Mouse (Mus musculus) small intestine, adult 2 months (tissue): Measurements from ENCODE around the gene Fam186a. TPM values are rescaled to one million over a fixed set of nuclear protein-coding genes. Genes with fewer than 3 reads are reported as not detected.

ENCODE experiments used
- H3K27ac ChIP-seq: fragments of 200-500 bp; 2 replicates; pipeline ENCODE4 v1.5.1; 2012; ENCODE audit warnings: low read depth, low read length, control low read depth, inconsistent platforms; ENCODE audit not compliant: insufficient read depth
- H3K27me3 ChIP-seq: fragments of 200-500 bp; 2 replicates; pipeline ENCODE4 v1.6.1; 2012; ENCODE audit warnings: mild to moderate bottlenecking, moderate library complexity, low read length, inconsistent platforms; ENCODE audit not compliant: control insufficient read depth, insufficient read depth
- H3K36me3 ChIP-seq: fragments of 200-500 bp; 2 replicates; pipeline ENCODE4 v1.6.1; 2012; ENCODE audit warnings: mild to moderate bottlenecking, low read length, control low read depth, inconsistent platforms; ENCODE audit not compliant: control insufficient read depth, insufficient read depth
- H3K4me1 ChIP-seq: fragments of 200-500 bp; 2 replicates; pipeline ENCODE4 v1.6.1; 2012; ENCODE audit warnings: low read length, inconsistent platforms, mixed read lengths; ENCODE audit not compliant: control insufficient read depth, insufficient read depth, insufficient read length
- H3K4me3 ChIP-seq: fragments of 200-500 bp; 2 replicates; pipeline ENCODE4 v1.5.1; 2012; ENCODE audit warnings: low read depth, mild to moderate bottlenecking, control low read depth, inconsistent platforms, low read length, moderate library complexity
- CTCF ChIP-seq: fragments of 200-500 bp; IDR thresholded peaks from 2 replicates; pipeline ENCODE4 v1.5.1; 2012; ENCODE audit warnings: low read depth, mild to moderate bottlenecking, control low read depth, inconsistent platforms, low read length, moderate library complexity, mixed read lengths; ENCODE audit not compliant: insufficient replicate concordance, insufficient read length; ENCODE audit errors: extremely low read depth
- POLR2A ChIP-seq: fragments of 200-500 bp; IDR thresholded peaks from 2 replicates; pipeline ENCODE4 v1.6.1; 2012; ENCODE audit warnings: low read depth, mild to moderate bottlenecking, control low read depth, inconsistent platforms, low read length, moderate library complexity
- WGBS: fragments of 180-500 bp; shearing (Covaris S2); methylation state at CpG from one replicate; pipeline ENCODE4 v1.1.7; 2018; 5-methylcytosine and 5-hydroxymethylcytosine counted together
- polyA plus RNA-seq: library from polyadenylated mRNA; depleted of rRNA; stranded (reverse); fragments of >200 nt; gene quantifications from 2 replicates; pipeline ENCODE4 v1.2.3, GENCODE M21; 2012; rRNA removed

Fam186a gene
- polyA plus RNA-seq = not detected in 2 replicates

- Histone ChIP-seq H3K27ac (peak within 1 kb of the TSS; percentile 85), H3K36me3 (no peaks in the 10 kb centered on the region), H3K4me1 (peaks cover 16% of the 10 kb centered on the region), H3K27me3 (no peaks in the 10 kb centered on the region), H3K4me3 (no peak within 1 kb of the TSS)
- TF ChIP-seq POLR2A (no peak), CTCF (no peak)
- WGBS = 80% methylated on average over 4 of the region's 4 CpGs
Observed at GRCm38 (mm10) chr15:99966961-99967360, at the start of gene Fam186a. Gene Fam186a (minus strand): TSS chr15:99967061.

GRCm38 (mm10) chr15:100006180-100006579, 39.3 kb upstream of the Fam186a start:
- no peak overlapping the region for H3K4me3 ChIP-seq
- peaks cover 61% of the 10 kb centered on the region for H3K36me3 ChIP-seq
- no peak for TF ChIP-seq CTCF
- TF ChIP-seq POLR2A = no peak
- H3K27me3 ChIP-seq = no peaks in the 10 kb centered on the region
- no peaks in the 10 kb centered on the region for H3K4me1 ChIP-seq
- no peak overlapping the region for H3K27ac ChIP-seq

- TF ChIP-seq POLR2A = no peak
- no peak for TF ChIP-seq CTCF
- Histone ChIP-seq H3K36me3 (peaks cover 58% of the 10 kb centered on the region), H3K27me3 (no peaks in the 10 kb centered on the region), H3K4me3 (no peak overlapping the region), H3K4me1 (no peaks in the 10 kb centered on the region), H3K27ac (no peak overlapping the region)
- 79% methylated on average over 7 of the region's 7 CpGs for WGBS
Observed at GRCm38 (mm10) chr15:100004677-100005273, 37.9 kb upstream of the Fam186a start.

- 84% methylated on average over 1 of the region's 1 CpGs for WGBS
- TF ChIP-seq CTCF (no peak), POLR2A (no peak)
- Histone ChIP-seq H3K27me3 (no peaks in the 10 kb centered on the region), H3K4me3 (no peak overlapping the region), H3K4me1 (no peaks in the 10 kb centered on the region), H3K36me3 (peaks cover 45% of the 10 kb centered on the region), H3K27ac (no peak overlapping the region)
Observed at GRCm38 (mm10) chr15:99999390-99999789, 32.5 kb upstream of the Fam186a start.

GRCm38 (mm10) chr15:99997114-99997804, 30.4 kb upstream of the Fam186a start:
- WGBS = 90% methylated on average over 6 of the region's 6 CpGs
- H3K36me3 ChIP-seq = peaks cover 46% of the 10 kb centered on the region
- no peaks in the 10 kb centered on the region for H3K27me3 ChIP-seq
- H3K27ac ChIP-seq = no peak overlapping the region
- TF ChIP-seq POLR2A = no peak
- TF ChIP-seq CTCF = no peak
- H3K4me3 ChIP-seq = no peak overlapping the region
- no peaks in the 10 kb centered on the region for H3K4me1 ChIP-seq

- Histone ChIP-seq H3K27ac (no peak overlapping the region), H3K4me1 (no peaks in the 10 kb centered on the region), H3K4me3 (no peak overlapping the region), H3K27me3 (no peaks in the 10 kb centered on the region), H3K36me3 (peaks cover 49% of the 10 kb centered on the region)
- 88% methylated on average over 1 of the region's 1 CpGs for WGBS
- no peak for TF ChIP-seq CTCF
- no peak for TF ChIP-seq POLR2A
Observed at GRCm38 (mm10) chr15:99993100-99993499, 26.2 kb upstream of the Fam186a start.

GRCm38 (mm10) chr15:99979715-99980114, 12.9 kb upstream of the Fam186a start:
- WGBS = 34% methylated on average over 2 of the region's 2 CpGs
- TF ChIP-seq POLR2A (no peak), CTCF (no peak)

More at GRCm38 (mm10) chr15:99979715-99980114, 12.9 kb upstream of the Fam186a start:
- Histone ChIP-seq H3K27ac (peak overlapping the region; percentile 85), H3K4me3 (no peak overlapping the region), H3K27me3 (no peaks in the 10 kb centered on the region), H3K36me3 (no peaks in the 10 kb centered on the region), H3K4me1 (peaks cover 8% of the 10 kb centered on the region; the same call in 1 of the 2 replicates)
